Mouse (Mus musculus) ES-E14 (cell line): ENCODE data around the gene Inpp4b.

Source experiments
- CHD2 ChIP-seq: IDR thresholded peaks from 2 replicates; pipeline ENCODE4 v1.6.1; 2014; ENCODE audit warnings: mild to moderate bottlenecking, low read depth, low read length, inconsistent platforms
- HCFC1 ChIP-seq: IDR thresholded peaks from 2 replicates; pipeline ENCODE4 v1.6.1; 2012; ENCODE audit warnings: low read length, inconsistent platforms, borderline replicate concordance; ENCODE audit not compliant: insufficient read depth
- MAFK ChIP-seq: IDR thresholded peaks from 2 replicates; pipeline ENCODE4 v1.6.1; 2014; ENCODE audit warnings: mild to moderate bottlenecking, low read depth, low read length, inconsistent platforms; ENCODE audit not compliant: insufficient read depth
- ZC3H11A ChIP-seq: IDR thresholded peaks from 2 replicates; pipeline ENCODE4 v1.6.1; 2012; ENCODE audit warnings: low read depth, mild to moderate bottlenecking, inconsistent platforms, low read length, borderline replicate concordance
- ZNF384 ChIP-seq: IDR thresholded peaks from 2 replicates; pipeline ENCODE4 v1.6.1; 2012; ENCODE audit warnings: low read depth, low read length, inconsistent platforms

- TF ChIP-seq ZNF384 (no peak), HCFC1 (no peak), ZC3H11A (no peak), MAFK (no peak), CHD2 (no peak)
Measured at GRCm38 (mm10) chr8:81345170-81345697, 2.9 kb downstream of the Inpp4b start.
